Mouse (Mus musculus): Measurements from ENCODE around the gene Lrrc4.

Lrrc4 gene

GRCm38 (mm10) chr6:28831011-28831853, at the start of gene Lrrc4:
Gene Lrrc4 (minus strand): TSS chr6:28831747.
- no peak for DNase-seq (ENCODE audit: low spot score)

- no peak for DNase-seq (ENCODE audit: low spot score)
These were observed 49.4 kb upstream of the Lrrc4 start for GRCm38 (mm10) chr6:28880909-28881308.

- no peak for DNase-seq (ENCODE audit: low spot score)
These were observed 47.8 kb upstream of the Lrrc4 start for GRCm38 (mm10) chr6:28879315-28879714.

- no peak for DNase-seq (ENCODE audit: low spot score)
These were observed 46.6 kb upstream of the Lrrc4 start for GRCm38 (mm10) chr6:28877945-28878666.

- DNase-seq (ENCODE audit: low spot score): no peak
These were observed 44.9 kb upstream of the Lrrc4 start for GRCm38 (mm10) chr6:28876492-28876891.

- DNase-seq (ENCODE audit: low spot score): no peak
These were observed 43.8 kb upstream of the Lrrc4 start for GRCm38 (mm10) chr6:28875333-28875732.

GRCm38 (mm10) chr6:28874759-28875158, 43.2 kb upstream of the Lrrc4 start:
- DNase-seq (ENCODE audit: low spot score): no peak

- DNase-seq (ENCODE audit: low spot score): no peak
These were observed 42.5 kb upstream of the Lrrc4 start for GRCm38 (mm10) chr6:28874053-28874452.

GRCm38 (mm10) chr6:28872421-28872795, 40.9 kb upstream of the Lrrc4 start:
- DNase-seq (ENCODE audit: low spot score): no peak

GRCm38 (mm10) chr6:28871725-28872420, 40.3 kb upstream of the Lrrc4 start:
- no peak for DNase-seq (ENCODE audit: low spot score)

- DNase-seq (ENCODE audit: low spot score): no peak
These were observed 36.1 kb upstream of the Lrrc4 start for GRCm38 (mm10) chr6:28867516-28868251.

- DNase-seq (ENCODE audit: low spot score): no peak
These were observed 34.7 kb upstream of the Lrrc4 start for GRCm38 (mm10) chr6:28866206-28866605.

GRCm38 (mm10) chr6:28865112-28865511, 33.6 kb upstream of the Lrrc4 start:
- DNase-seq (ENCODE audit: low spot score): no peak

GRCm38 (mm10) chr6:28864684-28865083, 33.1 kb upstream of the Lrrc4 start:
- no peak for DNase-seq (ENCODE audit: low spot score)

- DNase-seq (ENCODE audit: low spot score): no peak
These were observed 30.8 kb upstream of the Lrrc4 start for GRCm38 (mm10) chr6:28862304-28862703.

- no peak for DNase-seq (ENCODE audit: low spot score)
These were observed 29.4 kb upstream of the Lrrc4 start for GRCm38 (mm10) chr6:28860922-28861321.

GRCm38 (mm10) chr6:28860450-28860849, 28.9 kb upstream of the Lrrc4 start:
- DNase-seq (ENCODE audit: low spot score): no peak

- DNase-seq (ENCODE audit: low spot score): no peak
These were observed 27.5 kb upstream of the Lrrc4 start for GRCm38 (mm10) chr6:28859094-28859493.

- no peak for DNase-seq (ENCODE audit: low spot score)
These were observed 25.9 kb upstream of the Lrrc4 start for GRCm38 (mm10) chr6:28857198-28858180.

GRCm38 (mm10) chr6:28856789-28857188, 25.2 kb upstream of the Lrrc4 start:
- DNase-seq (ENCODE audit: low spot score): no peak

- DNase-seq (ENCODE audit: low spot score): no peak
These were observed 23.9 kb upstream of the Lrrc4 start for GRCm38 (mm10) chr6:28855442-28855841.
